Mouse (Mus musculus) lung, adult 2 months (tissue): Measurements from ENCODE around the gene Cyp2ab1.

Experiments used
- CTCF ChIP-seq: fragments of 200-500 bp; IDR thresholded peaks from 2 replicates; pipeline ENCODE4 v1.5.1; 2011; ENCODE audit warnings: mild to moderate bottlenecking, low read length, control low read depth; ENCODE audit not compliant: insufficient read depth
- POLR2A ChIP-seq: fragments of 200-500 bp; IDR thresholded peaks from 2 replicates; pipeline ENCODE4 v1.6.1; 2011; ENCODE audit warnings: low read depth, mild to moderate bottlenecking, control low read depth, low read length, borderline replicate concordance; ENCODE audit errors: extremely low read depth

DNA sequence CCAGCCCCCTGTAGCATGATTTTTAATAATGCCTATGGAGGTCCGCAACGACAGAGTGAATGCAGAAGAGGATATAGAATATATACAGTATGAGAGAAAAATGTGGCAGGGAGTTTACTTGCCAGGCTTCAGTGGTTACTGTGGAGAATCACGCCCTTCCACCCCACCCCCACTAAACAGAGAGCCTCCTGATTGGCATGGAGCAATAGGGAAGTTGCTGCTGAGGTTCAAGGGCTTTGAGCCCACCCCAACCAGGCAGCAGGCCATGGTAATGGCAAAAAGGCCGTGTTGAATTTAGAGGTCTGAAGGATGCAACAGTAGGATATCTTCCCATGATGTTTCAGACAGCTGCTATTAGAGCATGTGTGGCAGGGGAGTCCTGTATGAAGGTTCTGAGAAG lies 53.9 kb downstream of the Cyp2ab1 start:
- TF ChIP-seq CTCF (no peak), POLR2A (no peak)
